Mouse (Mus musculus): ENCODE results near the gene Efna2. TPM values are rescaled to one million over a fixed set of nuclear protein-coding genes. Genes with fewer than 3 reads are reported as not detected.

Gene Efna2
- polyA plus RNA-seq, 1 experiment, result 11.2 TPM

- TF ChIP-seq POLR2A (IDR thresholded peaks at IDR 0.05; ENCODE audit: insufficient read depth, low read length), result no peak
- TF ChIP-seq EP300 (IDR thresholded peaks at IDR 0.05; ENCODE audit: insufficient read depth, low read depth, low read length), result no peak
- no peak for TF ChIP-seq CTCF (IDR thresholded peaks at IDR 0.05; ENCODE audit: low read depth, low read length)
- Histone ChIP-seq H3K4me1 (ENCODE audit: control insufficient read depth, insufficient read depth, low read length) (peaks cover 6% of the 10 kb centered on the region), H3K36me3 (ENCODE audit: control insufficient read depth, insufficient read depth, low read length, poor library complexity, severe bottlenecking) (peaks cover 39% of the 10 kb centered on the region), H3K27me3 (ENCODE audit: control insufficient read depth, insufficient read depth, low read length, poor library complexity, severe bottlenecking) (no peaks in the 10 kb centered on the region), H3K9ac (ENCODE audit: low read depth, poor library complexity, severe bottlenecking) (peak overlapping the region; percentile 93), H3K27ac (ENCODE audit: insufficient read depth, low read length) (no peak overlapping the region), H3K9me3 (replicated peaks; ENCODE audit: control insufficient read depth, insufficient read depth, low read length, poor library complexity, severe bottlenecking) (no peaks in the 10 kb centered on the region), H3K4me3 (ENCODE audit: low read depth, low read length) (peak overlapping the region; percentile 58)
These were observed 27.0 kb upstream of the Efna2 start for GRCm38 (mm10) chr10:80152071-80152872.

GRCm38 (mm10) chr10:80152873-80153260 is 26.4 kb upstream of the Efna2 start:
- Histone ChIP-seq H3K36me3 (ENCODE audit: control insufficient read depth, insufficient read depth, low read length, poor library complexity, severe bottlenecking) (peaks cover 39% of the 10 kb centered on the region), H3K4me1 (ENCODE audit: control insufficient read depth, insufficient read depth, low read length) (peaks cover 6% of the 10 kb centered on the region), H3K4me3 (ENCODE audit: low read depth, low read length) (no peak overlapping the region), H3K27me3 (ENCODE audit: control insufficient read depth, insufficient read depth, low read length, poor library complexity, severe bottlenecking) (no peaks in the 10 kb centered on the region), H3K9me3 (replicated peaks; ENCODE audit: control insufficient read depth, insufficient read depth, low read length, poor library complexity, severe bottlenecking) (no peaks in the 10 kb centered on the region), H3K27ac (ENCODE audit: insufficient read depth, low read length) (no peak overlapping the region), H3K9ac (ENCODE audit: low read depth, poor library complexity, severe bottlenecking) (peak overlapping the region; percentile 93)
- TF ChIP-seq EP300 (IDR thresholded peaks at IDR 0.05; ENCODE audit: insufficient read depth, low read depth, low read length), result no peak
- TF ChIP-seq CTCF (IDR thresholded peaks at IDR 0.05; ENCODE audit: low read depth, low read length), result no peak
- no peak for TF ChIP-seq POLR2A (IDR thresholded peaks at IDR 0.05; ENCODE audit: insufficient read depth, low read length)

GRCm38 (mm10) chr10:80153713-80154112 is 25.6 kb upstream of the Efna2 start:
- H3K4me1 ChIP-seq (ENCODE audit: control insufficient read depth, insufficient read depth, low read length), result peaks cover 7% of the 10 kb centered on the region
- peaks cover 39% of the 10 kb centered on the region for H3K36me3 ChIP-seq (ENCODE audit: control insufficient read depth, insufficient read depth, low read length, poor library complexity, severe bottlenecking)
- TF ChIP-seq EP300 (IDR thresholded peaks at IDR 0.05; ENCODE audit: insufficient read depth, low read depth, low read length) (no peak), CTCF (IDR thresholded peaks at IDR 0.05; ENCODE audit: low read depth, low read length) (no peak), POLR2A (IDR thresholded peaks at IDR 0.05; ENCODE audit: insufficient read depth, low read length) (no peak)
- H3K9me3 ChIP-seq (replicated peaks; ENCODE audit: control insufficient read depth, insufficient read depth, low read length, poor library complexity, severe bottlenecking), result no peaks in the 10 kb centered on the region
- no peak overlapping the region for H3K4me3 ChIP-seq (ENCODE audit: low read depth, low read length)
- H3K27me3 ChIP-seq (ENCODE audit: control insufficient read depth, insufficient read depth, low read length, poor library complexity, severe bottlenecking), result no peaks in the 10 kb centered on the region
- H3K27ac ChIP-seq (ENCODE audit: insufficient read depth, low read length), result no peak overlapping the region
- H3K9ac ChIP-seq (ENCODE audit: low read depth, poor library complexity, severe bottlenecking), result peak overlapping the region; percentile 93

DNA sequence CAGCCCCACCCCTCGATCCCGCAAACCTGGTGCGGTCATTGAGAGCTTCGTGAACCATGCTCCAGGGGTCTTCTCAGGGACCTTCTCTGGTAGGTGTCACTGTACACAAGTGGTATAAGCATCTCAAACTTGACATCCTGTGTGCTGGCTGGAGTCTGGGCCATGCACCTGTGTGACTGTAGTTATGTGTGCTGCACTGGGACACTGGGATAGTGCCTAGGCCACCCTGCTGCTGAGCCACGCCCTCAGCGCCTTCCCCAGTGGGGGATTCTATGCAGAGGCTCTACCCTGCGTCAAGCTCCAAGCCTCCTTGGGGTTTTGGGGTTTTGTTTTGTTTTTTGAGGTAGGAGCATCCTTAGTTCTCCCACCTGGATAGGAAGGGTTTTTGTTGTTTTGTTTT is 24.9 kb upstream of the Efna2 start:
- peaks cover 11% of the 10 kb centered on the region for H3K4me1 ChIP-seq (ENCODE audit: control insufficient read depth, insufficient read depth, low read length)

GRCm38 (mm10) chr10:80155277-80155676 is 24.0 kb upstream of the Efna2 start:
- H3K4me1 ChIP-seq (ENCODE audit: control insufficient read depth, insufficient read depth, low read length), result peaks cover 11% of the 10 kb centered on the region
- no peak overlapping the region for H3K27ac ChIP-seq (ENCODE audit: insufficient read depth, low read length)
- H3K4me3 ChIP-seq (ENCODE audit: low read depth, low read length), result no peak overlapping the region
- H3K27me3 ChIP-seq (ENCODE audit: control insufficient read depth, insufficient read depth, low read length, poor library complexity, severe bottlenecking), result no peaks in the 10 kb centered on the region
- TF ChIP-seq EP300 (IDR thresholded peaks at IDR 0.05; ENCODE audit: insufficient read depth, low read depth, low read length), result no peak
- peaks cover 39% of the 10 kb centered on the region for H3K36me3 ChIP-seq (ENCODE audit: control insufficient read depth, insufficient read depth, low read length, poor library complexity, severe bottlenecking)
- no peaks in the 10 kb centered on the region for H3K9me3 ChIP-seq (replicated peaks; ENCODE audit: control insufficient read depth, insufficient read depth, low read length, poor library complexity, severe bottlenecking)
- H3K9ac ChIP-seq (ENCODE audit: low read depth, poor library complexity, severe bottlenecking), result no peak overlapping the region

More for the DNA sequence above, 24.9 kb upstream of the Efna2 start:
- no peak for TF ChIP-seq POLR2A (IDR thresholded peaks at IDR 0.05; ENCODE audit: insufficient read depth, low read length)
- no peak for TF ChIP-seq EP300 (IDR thresholded peaks at IDR 0.05; ENCODE audit: insufficient read depth, low read depth, low read length)
- TF ChIP-seq CTCF (IDR thresholded peaks at IDR 0.05; ENCODE audit: low read depth, low read length), result no peak
- Histone ChIP-seq H3K9me3 (replicated peaks; ENCODE audit: control insufficient read depth, insufficient read depth, low read length, poor library complexity, severe bottlenecking) (no peaks in the 10 kb centered on the region), H3K27me3 (ENCODE audit: control insufficient read depth, insufficient read depth, low read length, poor library complexity, severe bottlenecking) (no peaks in the 10 kb centered on the region), H3K27ac (ENCODE audit: insufficient read depth, low read length) (no peak overlapping the region), H3K36me3 (ENCODE audit: control insufficient read depth, insufficient read depth, low read length, poor library complexity, severe bottlenecking) (peaks cover 39% of the 10 kb centered on the region), H3K9ac (ENCODE audit: low read depth, poor library complexity, severe bottlenecking) (no peak overlapping the region), H3K4me3 (ENCODE audit: low read depth, low read length) (no peak overlapping the region)

GRCm38 (mm10) chr10:80156002-80156751 is 23.1 kb upstream of the Efna2 start:
- peaks cover 11% of the 10 kb centered on the region for H3K4me1 ChIP-seq (ENCODE audit: control insufficient read depth, insufficient read depth, low read length)
- peaks cover 39% of the 10 kb centered on the region for H3K36me3 ChIP-seq (ENCODE audit: control insufficient read depth, insufficient read depth, low read length, poor library complexity, severe bottlenecking)
- no peak overlapping the region for H3K9ac ChIP-seq (ENCODE audit: low read depth, poor library complexity, severe bottlenecking)
- H3K27ac ChIP-seq (ENCODE audit: insufficient read depth, low read length), result no peak overlapping the region
- no peak for TF ChIP-seq CTCF (IDR thresholded peaks at IDR 0.05; ENCODE audit: low read depth, low read length)
- TF ChIP-seq EP300 (IDR thresholded peaks at IDR 0.05; ENCODE audit: insufficient read depth, low read depth, low read length), result no peak
- no peak for TF ChIP-seq POLR2A (IDR thresholded peaks at IDR 0.05; ENCODE audit: insufficient read depth, low read length)
- no peaks in the 10 kb centered on the region for H3K9me3 ChIP-seq (replicated peaks; ENCODE audit: control insufficient read depth, insufficient read depth, low read length, poor library complexity, severe bottlenecking)
- H3K4me3 ChIP-seq (ENCODE audit: low read depth, low read length), result no peak overlapping the region
- H3K27me3 ChIP-seq (ENCODE audit: control insufficient read depth, insufficient read depth, low read length, poor library complexity, severe bottlenecking), result no peaks in the 10 kb centered on the region

Measured in ES-Bruce4 (cell line).